Mouse (Mus musculus) thymus, adult 2 months (tissue): ENCODE measurements around the gene Itga1. TPM values are rescaled to one million over a fixed set of nuclear protein-coding genes. Genes with fewer than 3 reads are reported as not detected.

Experiments
- DNase-seq: peaks from one replicate; pipeline ENCODE4 v3.0.0; 2021
- H3K27ac ChIP-seq: fragments of 200-500 bp; 2 replicates; pipeline ENCODE4 v1.5.1; 2012; ENCODE audit warnings: low read length, control low read depth; ENCODE audit not compliant: control insufficient read depth, insufficient read depth
- H3K27me3 ChIP-seq: fragments of 200-500 bp; 2 replicates; pipeline ENCODE4 v1.6.1; 2012; ENCODE audit warnings: mild to moderate bottlenecking, low read length, moderate library complexity, mixed read lengths; ENCODE audit not compliant: control insufficient read depth, insufficient read depth
- H3K36me3 ChIP-seq: fragments of 200-500 bp; 2 replicates; pipeline ENCODE4 v1.6.1; 2012; ENCODE audit warnings: mild to moderate bottlenecking, low read length, moderate library complexity; ENCODE audit not compliant: control insufficient read depth, insufficient read depth
- H3K4me1 ChIP-seq: fragments of 200-500 bp; replicated peaks from 2 replicates; pipeline ENCODE4 v1.6.1; 2012; ENCODE audit warnings: low read length; ENCODE audit not compliant: control insufficient read depth, insufficient read depth
- H3K4me3 ChIP-seq: fragments of 200-500 bp; 2 replicates; pipeline ENCODE4 v1.5.1; 2012; ENCODE audit warnings: mild to moderate bottlenecking, low read length, control low read depth, moderate library complexity; ENCODE audit not compliant: control insufficient read depth, insufficient read depth
- CTCF ChIP-seq: fragments of 200-500 bp; IDR thresholded peaks from 2 replicates; pipeline ENCODE4 v1.5.1; 2012; ENCODE audit warnings: mild to moderate bottlenecking, control low read depth, low read length, moderate library complexity, borderline replicate concordance; ENCODE audit not compliant: control insufficient read depth, poor library complexity, insufficient read depth; ENCODE audit errors: extremely low read depth
- POLR2A ChIP-seq: fragments of 200-500 bp; IDR thresholded peaks from 2 replicates; pipeline ENCODE4 v1.6.1; 2012; ENCODE audit warnings: mild to moderate bottlenecking, low read length, control low read depth, moderate library complexity; ENCODE audit not compliant: control insufficient read depth, poor library complexity, insufficient read depth; ENCODE audit errors: extremely low read depth
- WGBS: fragments of 180-500 bp; shearing (Covaris S2); methylation state at CpG from one replicate; pipeline ENCODE4 v1.1.7; 2018; 5-methylcytosine and 5-hydroxymethylcytosine counted together
- polyA plus RNA-seq: library from polyadenylated mRNA; depleted of rRNA; stranded (reverse); fragments of >200 nt; gene quantifications from 2 replicates; pipeline ENCODE4 v1.2.3, GENCODE M21; 2012

The Itga1 gene
- polyA plus RNA-seq, 1 experiment = 2.0 TPM

DNA sequence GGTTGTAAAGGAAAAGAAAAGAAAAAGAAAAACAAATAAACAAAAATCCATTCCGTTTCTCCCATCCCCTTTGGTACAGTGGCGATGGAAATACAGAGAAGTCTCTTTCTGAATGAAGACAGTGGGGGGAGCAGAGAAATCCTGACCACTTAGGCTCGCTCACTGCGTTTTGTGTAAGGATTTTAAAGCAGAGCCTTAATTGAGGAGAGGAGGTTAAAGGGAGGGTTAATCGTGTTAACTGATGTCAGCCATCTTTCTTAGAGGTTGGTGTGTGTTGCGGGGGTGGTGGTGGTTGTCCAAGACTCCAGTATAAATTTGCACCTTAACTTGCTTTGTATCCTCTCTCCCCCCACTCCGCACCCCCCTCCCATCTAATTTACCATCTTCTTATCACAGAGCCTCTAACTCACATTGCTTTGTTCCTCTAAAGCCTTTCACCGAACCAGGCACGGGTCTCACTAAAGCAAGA, 10.8 kb downstream of the Itga1 start:
- Histone ChIP-seq H3K36me3 (no peaks in the 10 kb centered on the region), H3K27ac (no peak overlapping the region), H3K4me1 (peaks cover 15% of the 10 kb centered on the region), H3K27me3 (no peaks in the 10 kb centered on the region), H3K4me3 (no peak overlapping the region)
- no peak for DNase-seq
- 52% methylated on average over 9 of the region's 9 CpGs for WGBS
- TF ChIP-seq CTCF = no peak

DNA sequence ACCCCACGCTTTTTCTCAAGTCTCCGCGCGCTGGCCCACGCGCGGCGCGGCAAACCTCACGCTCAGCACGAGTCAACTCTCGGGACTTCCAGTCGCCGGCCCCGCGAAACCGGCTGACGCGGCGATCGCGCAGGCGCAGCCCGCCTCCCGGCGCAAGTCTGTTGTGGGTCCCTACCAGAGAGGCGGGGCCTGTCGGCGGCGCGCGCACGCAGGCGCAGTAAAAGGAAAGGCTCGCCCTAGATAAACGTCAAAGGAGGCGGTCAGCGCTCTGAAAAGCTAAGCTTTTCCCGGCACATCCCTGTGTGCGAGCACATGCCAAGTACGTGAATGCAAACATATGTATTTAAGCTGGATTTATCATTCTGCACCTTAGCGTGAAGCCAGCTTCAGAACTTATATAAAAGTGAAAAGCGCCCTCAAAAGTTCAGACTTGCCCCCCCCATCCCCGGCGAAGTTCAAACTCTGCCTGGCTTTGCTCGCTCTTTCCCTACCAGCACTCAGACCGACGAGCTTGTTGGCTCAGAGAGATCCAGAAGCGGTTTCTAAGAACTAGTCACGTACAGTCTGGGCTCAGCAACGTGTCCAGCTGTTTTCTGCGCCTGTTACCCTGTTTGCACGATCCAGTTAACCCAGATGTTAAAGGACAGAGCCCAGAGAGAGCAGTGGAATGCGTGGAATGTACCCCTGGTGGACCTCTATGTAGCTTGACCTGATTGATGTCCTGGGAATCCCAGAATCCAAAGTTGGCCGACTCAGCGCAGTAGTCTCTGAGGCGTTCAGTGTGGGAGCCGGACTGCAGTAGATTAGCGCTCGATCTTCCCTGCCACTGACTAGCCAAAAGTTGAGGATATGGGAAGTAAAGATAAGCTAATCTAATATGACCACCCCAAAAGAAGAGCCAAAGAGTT, 11.4 kb downstream of the Itga1 start, which contains the start of gene Pelo:
Pelo (minus strand) TSS at position 118 of the 908 bp plus-strand sequence.
- DNase-seq = peak; percentile 95
- peak within 1 kb of the TSS; percentile 36; the same call in 1 of the 2 replicates for H3K27ac ChIP-seq
- TF ChIP-seq POLR2A (peak; percentile 82), CTCF (0 out of 2 replicates have a peak, but pooled peaks have one; percentile 49)
- no peaks in the 10 kb centered on the region for H3K27me3 ChIP-seq
- H3K36me3 ChIP-seq = no peaks in the 10 kb centered on the region
- H3K4me3 ChIP-seq = peak within 1 kb of the TSS; percentile 66
- peaks cover 15% of the 10 kb centered on the region for H3K4me1 ChIP-seq
- WGBS = under 1% methylated on average over 60 of the region's 60 CpGs

- TF ChIP-seq CTCF (no peak), POLR2A (no peak)
- peak; percentile 39 for DNase-seq
- Histone ChIP-seq H3K27me3 (no peaks in the 10 kb centered on the region), H3K4me3 (peak overlapping the region; percentile 66), H3K27ac (no peak overlapping the region), H3K4me1 (peaks cover 15% of the 10 kb centered on the region), H3K36me3 (no peaks in the 10 kb centered on the region)
- 3% methylated on average over 35 of the region's 35 CpGs for WGBS
Observed at GRCm38 (mm10) chr13:115089395-115090025, 12.3 kb downstream of the Itga1 start.

- Histone ChIP-seq H3K27ac (no peak overlapping the region), H3K4me3 (peak overlapping the region; percentile 66), H3K27me3 (no peaks in the 10 kb centered on the region), H3K36me3 (no peaks in the 10 kb centered on the region), H3K4me1 (peaks cover 15% of the 10 kb centered on the region)
- no peak for DNase-seq
- WGBS = 50% methylated on average over 11 of the region's 11 CpGs
- no peak for TF ChIP-seq CTCF
- no peak for TF ChIP-seq POLR2A
Observed at GRCm38 (mm10) chr13:115089020-115089394, 12.8 kb downstream of the Itga1 start.

DNA sequence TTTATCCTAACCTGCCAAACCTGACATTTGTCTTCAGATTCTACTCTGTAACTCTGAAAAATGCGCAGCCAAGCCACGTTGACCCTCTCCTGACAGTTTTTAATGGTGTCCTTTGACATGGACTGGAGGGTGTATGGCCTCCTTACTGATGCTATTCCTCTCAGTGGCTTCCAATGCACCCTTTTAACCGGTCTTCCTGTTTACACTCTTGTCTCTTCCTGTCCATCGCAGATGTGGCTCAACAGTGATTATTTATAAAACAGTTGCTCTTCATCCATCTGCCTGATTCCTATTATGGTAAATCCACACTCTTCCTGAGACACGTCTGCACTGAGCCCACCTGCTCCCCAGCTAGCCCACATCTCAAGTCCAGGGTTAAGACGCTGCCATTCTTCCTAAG, 15.8 kb downstream of the Itga1 start:
- H3K36me3 ChIP-seq = no peaks in the 10 kb centered on the region
- 86% methylated on average over 6 of the region's 6 CpGs for WGBS
- H3K27me3 ChIP-seq = no peaks in the 10 kb centered on the region
- DNase-seq = no peak
- H3K4me1 ChIP-seq = peaks cover 15% of the 10 kb centered on the region
- H3K27ac ChIP-seq = no peak overlapping the region
- TF ChIP-seq POLR2A (no peak), CTCF (no peak)
- no peak overlapping the region for H3K4me3 ChIP-seq

GRCm38 (mm10) chr13:115082339-115082738, 19.4 kb downstream of the Itga1 start:
- WGBS = 94% methylated on average over 7 of the region's 7 CpGs
- TF ChIP-seq CTCF = no peak
- TF ChIP-seq POLR2A = no peak
- H3K4me3 ChIP-seq = no peak overlapping the region

More at GRCm38 (mm10) chr13:115082339-115082738, 19.4 kb downstream of the Itga1 start:
- no peak for DNase-seq
- H3K27me3 ChIP-seq = no peaks in the 10 kb centered on the region
- no peaks in the 10 kb centered on the region for H3K4me1 ChIP-seq
- no peaks in the 10 kb centered on the region for H3K36me3 ChIP-seq
- H3K27ac ChIP-seq = no peak overlapping the region
